Mouse (Mus musculus): ENCODE measurements at regions not wholly inside any gene's neighbourhood (a gene's known extent, or its start where the extent isn't known, plus 50 kb on each side); places are given as distances from the start of the nearest gene placed in this dataset.

GRCm38 (mm10) chr17:93312640-93313309, 114.0 kb downstream of the Adcyap1 start:
- TF ChIP-seq CTCF (IDR thresholded peaks at IDR 0.05; ENCODE audit: low read depth, low read length) (no peak), POLR2A (IDR thresholded peaks at IDR 0.05; ENCODE audit: insufficient read depth, low read length) (no peak)

All from ES-Bruce4 (cell line).